Mouse (Mus musculus) embryonic facial prominence, embryonic 14.5 days (tissue): ENCODE data around the gene Dcaf4. TPM values are rescaled to one million over a fixed set of nuclear protein-coding genes. Genes with fewer than 3 reads are reported as not detected.

ENCODE experiments used
- ATAC-seq: fragments of 200-750 bp; cut with Nextera tagmentation; 2 replicates; pipeline ENCODE4 v1.8.0; 2017; ENCODE audit warnings: low read depth, moderate number of reproducible peaks, moderate TSS enrichment
- DNase-seq: peaks from one replicate; pipeline ENCODE4 v3.0.0-alpha.2; 2015; ENCODE audit warnings: low spot score
- H3K27ac ChIP-seq: fragments of 300-500 bp; sonication (generic); replicated peaks from 2 replicates; pipeline ENCODE4 v1.5.1; 2014; ENCODE audit warnings: low read depth, mild to moderate bottlenecking, low read length, moderate library complexity
- H3K27me3 ChIP-seq: fragments of 300-500 bp; sonication (generic); replicated peaks from 2 replicates; pipeline ENCODE4 v1.6.1; 2014; ENCODE audit warnings: low read length; ENCODE audit not compliant: control insufficient read depth, insufficient read depth
- H3K36me3 ChIP-seq: fragments of 300-500 bp; sonication (generic); 2 replicates; pipeline ENCODE4 v1.6.1; 2014; ENCODE audit warnings: low read length, mixed read lengths; ENCODE audit not compliant: control insufficient read depth, insufficient read depth
- H3K4me1 ChIP-seq: fragments of 300-500 bp; sonication (generic); 2 replicates; pipeline ENCODE4 v1.6.1; 2014; ENCODE audit warnings: antibody characterized with exemption, low read length; ENCODE audit not compliant: control insufficient read depth, insufficient read depth
- H3K4me2 ChIP-seq: fragments of 300-500 bp; sonication (generic); 2 replicates; pipeline ENCODE4 v1.6.1; 2014; ENCODE audit warnings: low read depth, mild to moderate bottlenecking, low read length, moderate library complexity, mixed read lengths
- H3K4me3 ChIP-seq: fragments of 300-500 bp; sonication (generic); 2 replicates; pipeline ENCODE4 v1.5.1; 2014; ENCODE audit warnings: low read depth, mild to moderate bottlenecking, low read length
- H3K9ac ChIP-seq: fragments of 300-500 bp; sonication (generic); 2 replicates; pipeline ENCODE4 v1.6.1; 2014; ENCODE audit warnings: low read depth, mild to moderate bottlenecking, low read length, moderate library complexity, mixed read lengths
- H3K9me3 ChIP-seq: fragments of 300-500 bp; sonication (generic); 2 replicates; pipeline ENCODE4 v1.6.1; 2016; ENCODE audit warnings: low read length; ENCODE audit not compliant: control insufficient read depth
- WGBS: fragments of 180-500 bp; shearing (Covaris S2); extraction: QIAGEN DNeasy Blood & Tissue Kit; methylation state at CpG from one replicate; pipeline ENCODE4 v1.1.7; 2014; 5-methylcytosine and 5-hydroxymethylcytosine counted together
- polyA plus RNA-seq: library from polyadenylated mRNA; unstranded; fragments of >200 nt; fragmentation: Nextera tagmentation; extraction: Ambion mirVana; gene quantifications from 2 replicates; pipeline ENCODE4 v1.2.1, GENCODE M21; 2014

Dcaf4 gene
- polyA plus RNA-seq, 1 experiment from 2014 or later, result 32.8 TPM

DNA sequence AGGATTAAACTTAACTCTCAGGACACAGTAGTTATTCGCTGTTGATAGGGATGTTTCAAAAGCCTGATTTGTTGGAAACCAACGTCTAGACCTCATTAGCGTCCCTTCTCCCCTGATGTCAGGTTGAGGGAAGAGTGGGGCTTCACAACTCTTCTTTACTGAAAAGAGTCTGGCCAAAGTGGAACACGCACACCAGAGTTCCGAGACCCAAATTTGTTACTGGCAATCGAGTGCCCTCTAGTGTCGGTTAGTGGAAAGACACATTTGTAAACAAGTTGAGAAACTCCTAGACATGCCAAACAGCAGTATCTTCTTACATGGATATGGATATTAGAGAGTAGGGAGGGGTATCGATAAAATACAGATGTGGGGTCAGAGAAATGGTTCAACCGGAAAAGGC lies 18.1 kb upstream of the Dcaf4 start:
- Histone ChIP-seq H3K36me3 (no peaks in the 10 kb centered on the region), H3K9me3 (no peaks in the 10 kb centered on the region), H3K27ac (no peak overlapping the region), H3K4me1 (no peaks in the 10 kb centered on the region), H3K27me3 (no peaks in the 10 kb centered on the region), H3K4me3 (no peak overlapping the region), H3K4me2 (no peak overlapping the region), H3K9ac (no peak overlapping the region)
- peak; percentile 87 for DNase-seq
- ATAC-seq, result peak; percentile 53; the same call in 1 of the 2 replicates
- 6% methylated on average over 9 of the region's 9 CpGs for WGBS

GRCm38 (mm10) chr12:83506543-83506942 lies 13.7 kb upstream of the Dcaf4 start:
- ATAC-seq (no peak), DNase-seq (no peak)
- H3K4me1 ChIP-seq, result no peaks in the 10 kb centered on the region
- H3K9ac ChIP-seq, result no peak overlapping the region
- no peak overlapping the region for H3K4me2 ChIP-seq
- no peak overlapping the region for H3K4me3 ChIP-seq
- 78% methylated on average over 10 of the region's 10 CpGs for WGBS
- H3K36me3 ChIP-seq, result no peaks in the 10 kb centered on the region
- no peaks in the 10 kb centered on the region for H3K9me3 ChIP-seq
- H3K27ac ChIP-seq, result no peak overlapping the region
- H3K27me3 ChIP-seq, result no peaks in the 10 kb centered on the region

DNA sequence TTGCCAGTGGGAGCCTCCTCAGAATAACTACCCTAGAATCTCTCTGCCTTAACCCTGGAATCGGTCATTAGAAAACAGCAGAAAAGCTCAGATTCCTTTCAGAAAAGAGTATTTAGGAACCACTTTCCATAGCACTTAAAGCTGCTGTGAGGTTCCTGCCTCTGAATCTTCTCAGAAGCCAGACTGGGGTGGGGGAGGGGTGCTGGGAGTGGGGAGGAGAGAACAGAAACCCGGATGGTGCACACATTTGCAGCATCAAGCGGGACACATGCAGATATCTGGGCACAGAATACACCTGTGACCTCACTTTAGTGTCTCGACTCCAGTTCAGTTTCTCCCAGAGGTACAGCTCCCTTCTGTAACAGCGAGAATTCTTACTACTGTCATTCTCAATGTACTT lies 9.7 kb upstream of the Dcaf4 start:
- Histone ChIP-seq H3K27ac (no peak overlapping the region), H3K4me2 (no peak overlapping the region), H3K27me3 (no peaks in the 10 kb centered on the region), H3K9me3 (no peaks in the 10 kb centered on the region), H3K4me3 (no peak overlapping the region), H3K4me1 (peaks cover 8% of the 10 kb centered on the region), H3K9ac (no peak overlapping the region), H3K36me3 (no peaks in the 10 kb centered on the region)
- no peak for ATAC-seq
- DNase-seq, result no peak
- WGBS, result 80% methylated on average over 5 of the region's 5 CpGs

DNA sequence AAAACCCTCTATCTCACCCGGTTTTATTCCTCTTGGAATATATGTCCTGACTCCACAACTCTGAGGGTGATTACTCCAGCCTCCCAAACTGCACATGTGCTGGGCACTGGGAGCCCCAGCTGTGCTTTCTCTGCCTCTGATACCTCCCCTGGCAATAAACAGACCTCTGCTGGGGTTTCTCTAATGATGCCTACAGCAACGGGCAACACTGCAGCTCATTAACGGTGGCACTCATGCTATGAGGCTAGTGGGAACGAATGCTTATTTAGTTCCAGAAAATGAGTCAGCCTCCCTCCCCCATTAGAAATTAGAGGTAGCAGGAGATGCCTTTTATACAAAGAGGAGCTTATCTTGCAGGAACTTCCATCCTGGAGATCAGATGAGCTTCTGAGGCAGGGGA lies 7.5 kb upstream of the Dcaf4 start:
- Histone ChIP-seq H3K27ac (no peak overlapping the region), H3K4me3 (no peak overlapping the region), H3K36me3 (no peaks in the 10 kb centered on the region), H3K9ac (no peak overlapping the region), H3K4me2 (0 out of 2 replicates have a peak overlapping the region, but pooled peaks have one; percentile 2), H3K27me3 (no peaks in the 10 kb centered on the region), H3K9me3 (no peaks in the 10 kb centered on the region), H3K4me1 (peaks cover 8% of the 10 kb centered on the region)
- 28% methylated on average over 4 of the region's 4 CpGs for WGBS
- DNase-seq, result peak; percentile 65
- peak; percentile 58 for ATAC-seq

DNA sequence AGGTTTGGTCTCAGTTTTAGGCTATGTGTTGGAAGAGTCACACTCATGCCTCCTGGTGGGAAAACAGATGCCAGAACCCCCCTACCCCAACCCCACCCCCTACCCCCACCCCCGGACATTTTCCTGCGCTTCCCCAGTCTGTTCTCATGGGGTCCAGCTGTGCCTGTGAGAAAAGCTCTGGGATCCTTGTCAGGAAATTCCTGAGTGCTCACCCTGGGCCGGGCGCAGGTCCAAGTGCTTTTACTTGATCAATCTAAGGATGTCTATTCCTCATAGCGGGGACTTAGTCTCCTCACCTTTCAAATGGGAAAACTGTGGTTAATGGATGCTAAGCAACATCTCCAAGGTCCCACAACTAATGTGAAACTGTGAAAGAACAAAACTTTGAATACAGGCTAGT lies 7.1 kb upstream of the Dcaf4 start:
- WGBS, result 14% methylated on average over 5 of the region's 5 CpGs
- Histone ChIP-seq H3K9ac (no peak overlapping the region), H3K27me3 (no peaks in the 10 kb centered on the region), H3K27ac (no peak overlapping the region), H3K36me3 (no peaks in the 10 kb centered on the region), H3K4me3 (no peak overlapping the region), H3K4me2 (0 out of 2 replicates have a peak overlapping the region, but pooled peaks have one; percentile 2), H3K4me1 (peaks cover 8% of the 10 kb centered on the region), H3K9me3 (no peaks in the 10 kb centered on the region)
- DNase-seq (peak; percentile 79), ATAC-seq (peak; percentile 49; the same call in 1 of the 2 replicates)

DNA sequence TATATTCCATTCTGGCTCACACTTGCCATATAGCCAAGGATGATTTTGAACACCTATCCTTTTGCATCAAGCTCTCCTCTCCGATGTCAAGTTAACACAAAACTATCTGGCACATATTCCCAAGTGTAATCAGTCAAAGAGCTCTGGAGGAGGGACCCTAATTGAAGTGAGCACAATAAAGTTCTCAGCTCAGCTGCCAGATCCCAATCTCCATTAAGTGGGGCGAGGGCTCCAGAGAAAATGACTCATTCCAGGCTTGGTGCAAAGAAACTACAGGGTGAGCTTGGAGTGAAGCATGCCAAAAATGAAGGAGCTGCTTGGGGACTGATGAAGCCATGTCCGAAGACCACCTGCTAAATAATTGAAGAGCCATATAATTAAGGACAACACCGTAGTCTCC lies 6.0 kb upstream of the Dcaf4 start:
- H3K4me2 ChIP-seq, result no peak overlapping the region
- H3K27me3 ChIP-seq, result no peaks in the 10 kb centered on the region
- no peak overlapping the region for H3K9ac ChIP-seq
- H3K4me3 ChIP-seq, result no peak overlapping the region
- ATAC-seq, result no peak
- DNase-seq, result peak; percentile 33
- peaks cover 8% of the 10 kb centered on the region for H3K4me1 ChIP-seq
- no peaks in the 10 kb centered on the region for H3K36me3 ChIP-seq
- 64% methylated on average over 4 of the region's 4 CpGs for WGBS
- no peak overlapping the region for H3K27ac ChIP-seq
- H3K9me3 ChIP-seq, result no peaks in the 10 kb centered on the region

DNA sequence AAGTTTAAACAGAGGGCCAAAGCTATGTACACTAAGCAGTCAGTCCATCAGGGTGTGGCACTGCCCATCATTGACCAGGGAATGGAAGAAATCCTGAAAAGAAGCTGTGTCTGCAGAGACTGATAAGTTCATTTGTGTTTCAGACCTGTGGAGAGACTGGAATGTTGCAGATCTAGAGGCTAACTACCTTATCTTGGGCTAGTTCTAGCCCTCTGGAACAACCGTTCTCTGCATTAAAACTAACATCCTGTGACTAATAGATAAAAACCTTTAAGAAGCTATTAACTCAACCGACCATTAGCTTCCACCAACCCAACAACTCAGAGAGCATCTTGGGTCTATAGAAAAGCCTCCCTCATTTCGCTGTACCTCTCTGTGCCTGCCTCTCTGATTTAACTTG lies 2.7 kb upstream of the Dcaf4 start:
- DNase-seq (no peak), ATAC-seq (no peak)
- no peak overlapping the region for H3K4me2 ChIP-seq
- no peaks in the 10 kb centered on the region for H3K9me3 ChIP-seq
- no peak overlapping the region for H3K9ac ChIP-seq
- no peak overlapping the region for H3K4me3 ChIP-seq
- H3K36me3 ChIP-seq, result no peaks in the 10 kb centered on the region
- H3K27ac ChIP-seq, result no peak overlapping the region
- peaks cover 15% of the 10 kb centered on the region for H3K4me1 ChIP-seq
- H3K27me3 ChIP-seq, result no peaks in the 10 kb centered on the region
- 85% methylated on average over 3 of the region's 3 CpGs for WGBS

- Histone ChIP-seq H3K27ac (no peak overlapping the region), H3K4me1 (peaks cover 8% of the 10 kb centered on the region), H3K27me3 (no peaks in the 10 kb centered on the region), H3K9ac (peak overlapping the region; percentile 61; the same call in 1 of the 2 replicates), H3K4me3 (peak overlapping the region; percentile 56), H3K9me3 (no peaks in the 10 kb centered on the region), H3K4me2 (peak overlapping the region; percentile 55), H3K36me3 (no peaks in the 10 kb centered on the region)
- 39% methylated on average over 8 of the region's 8 CpGs for WGBS
- DNase-seq, result no peak
- no peak for ATAC-seq
Observed at GRCm38 (mm10) chr12:83521083-83521482, 817 bp downstream of the Dcaf4 start.

DNA sequence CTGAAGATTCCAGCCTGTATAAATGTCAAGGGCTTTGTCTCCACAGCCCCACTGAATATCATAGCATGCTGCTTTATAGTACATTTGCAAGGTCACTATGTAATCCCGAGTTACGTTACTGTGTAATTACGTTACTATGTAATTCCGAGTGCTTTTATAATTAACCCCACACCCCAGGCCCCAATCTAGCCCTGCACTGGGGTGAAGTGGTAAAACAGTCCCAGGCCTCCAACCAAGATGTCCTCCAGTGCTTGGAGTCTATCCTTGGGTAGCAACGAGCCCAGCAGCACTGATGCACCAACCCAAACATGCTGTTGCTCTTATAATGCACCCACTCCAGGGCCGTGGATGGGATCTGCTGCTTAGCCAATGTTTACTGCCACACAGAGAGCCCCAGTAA lies 2.8 kb downstream of the Dcaf4 start:
- Histone ChIP-seq H3K27me3 (no peaks in the 10 kb centered on the region), H3K36me3 (no peaks in the 10 kb centered on the region), H3K4me2 (no peak overlapping the region), H3K4me1 (peaks cover 8% of the 10 kb centered on the region), H3K9me3 (no peaks in the 10 kb centered on the region), H3K4me3 (no peak overlapping the region), H3K9ac (no peak overlapping the region), H3K27ac (no peak overlapping the region)
- ATAC-seq (no peak), DNase-seq (no peak)
- 79% methylated on average over 6 of the region's 6 CpGs for WGBS
